In genomic region chr4:40268204-40268813, GRCm38 (mm10) we compare ENCODE assay signal across 8 mouse cellular contexts. TPM values are rescaled to one million over a fixed set of nuclear protein-coding genes. Genes with fewer than 3 reads are reported as not detected.
DNase-seq lines count a peak whose midpoint lies in the region; ATAC-seq and TF ChIP-seq lines count a peak whose summit lies in the region.

No protein-coding gene starts in this region.

- no peaks in the 10 kb centered on the region for H3K27me3 ChIP-seq in heart, embryonic 12.5 days (replicated peaks)
- no peaks in the 10 kb centered on the region for H3K27me3 ChIP-seq in kidney, postnatal 0 days (ENCODE audit: insufficient read depth, low read length)
- no peaks in the 10 kb centered on the region for H3K27me3 ChIP-seq in liver, embryonic 11.5 days (replicated peaks; ENCODE audit: control insufficient read depth, insufficient read depth, low read length)
- no peaks in the 10 kb centered on the region for H3K27me3 ChIP-seq in stomach, embryonic 14.5 days (ENCODE audit: control insufficient read depth, insufficient read depth, low read length)

- peak; percentile 77 for ATAC-seq in erythroblast, adult 5-6 weeks (replicated peaks; ENCODE audit: low FRiP score, poor library complexity, severe bottlenecking)
- ATAC-seq in heart, embryonic 12.5 days (ENCODE audit: insufficient number of reproducible peaks, low FRiP score): peak; percentile 87
- ATAC-seq in kidney, postnatal 0 days (replicated peaks; ENCODE audit: low FRiP score, low read depth): peak; percentile 75
- peak; percentile 72 for ATAC-seq in liver, embryonic 11.5 days (replicated peaks; ENCODE audit: low FRiP score)
- peak; percentile 82 for ATAC-seq in stomach, embryonic 14.5 days (ENCODE audit: insufficient number of reproducible peaks, insufficient read depth, low FRiP score, low read depth)

- H3K4me3 ChIP-seq in heart, embryonic 12.5 days: peak overlapping the region; percentile 72
- H3K4me3 ChIP-seq in kidney, postnatal 0 days (replicated peaks; ENCODE audit: low read depth, low read length): peak overlapping the region; percentile 73
- H3K4me3 ChIP-seq in liver, embryonic 11.5 days (ENCODE audit: low read depth, low read length): peak overlapping the region; percentile 89
- H3K4me3 ChIP-seq in stomach, embryonic 14.5 days (ENCODE audit: low read depth, low read length): peak overlapping the region; percentile 88

- peak overlapping the region; percentile 99 for H3K27ac ChIP-seq in heart, embryonic 12.5 days (ENCODE audit: poor library complexity, severe bottlenecking)
- peak overlapping the region; percentile 99 for H3K27ac ChIP-seq in kidney, postnatal 0 days
- H3K27ac ChIP-seq in liver, embryonic 11.5 days (ENCODE audit: low read depth, low read length): peak overlapping the region; percentile 98
- peak overlapping the region; percentile 98 for H3K27ac ChIP-seq in stomach, embryonic 14.5 days (ENCODE audit: low read length)

- peak; percentile 88 to 89 for DNase-seq in B cell, adult 2 months
- DNase-seq in brain, adult 2 months (ENCODE audit: low read depth, low spot score): peak; percentile 93
- peak; percentile 97 for DNase-seq in kidney, postnatal 0 days (ENCODE audit: low spot score)
- peak; percentile 91 for DNase-seq in liver, embryonic 11.5 days (ENCODE audit: low spot score)
- DNase-seq in naive thymus-derived CD4-positive, alpha-beta T cell, adult 2 months (ENCODE audit: low read depth): peak; percentile 91

- H3K9ac ChIP-seq in heart, embryonic 12.5 days: peak overlapping the region; percentile 97
- H3K9ac ChIP-seq in kidney, postnatal 0 days (ENCODE audit: low read depth, low read length): peak overlapping the region; percentile 78
- peak overlapping the region; percentile 94 for H3K9ac ChIP-seq in liver, embryonic 11.5 days (ENCODE audit: low read depth, low read length)
- peak overlapping the region; percentile 84 for H3K9ac ChIP-seq in stomach, embryonic 14.5 days (replicated peaks; ENCODE audit: low read depth, low read length)

- peaks cover 34% of the 10 kb centered on the region for H3K4me1 ChIP-seq in heart, embryonic 12.5 days (replicated peaks)
- H3K4me1 ChIP-seq in kidney, postnatal 0 days (replicated peaks; ENCODE audit: insufficient read depth, low read length): peaks cover 7% of the 10 kb centered on the region; the same call in 1 of the 2 replicates
- peaks cover 13% of the 10 kb centered on the region for H3K4me1 ChIP-seq in liver, embryonic 11.5 days (replicated peaks; ENCODE audit: control insufficient read depth, insufficient read depth, low read length)
- peaks cover 14% of the 10 kb centered on the region for H3K4me1 ChIP-seq in stomach, embryonic 14.5 days (ENCODE audit: control insufficient read depth, insufficient read depth, low read length)

- peak overlapping the region; percentile 97 for H3K4me2 ChIP-seq in heart, embryonic 12.5 days
- H3K4me2 ChIP-seq in kidney, postnatal 0 days (ENCODE audit: low read length): peak overlapping the region; percentile 77
- peak overlapping the region; percentile 96 for H3K4me2 ChIP-seq in liver, embryonic 11.5 days
- peak overlapping the region; percentile 91 for H3K4me2 ChIP-seq in stomach, embryonic 14.5 days (replicated peaks; ENCODE audit: low read depth, low read length)

- no peaks in the 10 kb centered on the region for H3K9me3 ChIP-seq in heart, embryonic 12.5 days (replicated peaks)
- no peaks in the 10 kb centered on the region for H3K9me3 ChIP-seq in kidney, postnatal 0 days (replicated peaks; ENCODE audit: low read length)
- H3K9me3 ChIP-seq in liver, embryonic 11.5 days (ENCODE audit: control insufficient read depth, low read length): no peaks in the 10 kb centered on the region
- no peaks in the 10 kb centered on the region for H3K9me3 ChIP-seq in stomach, embryonic 14.5 days (ENCODE audit: control insufficient read depth, low read depth, low read length)

- peak; percentile 60 for TF ChIP-seq CTCF in kidney, postnatal 0 days (IDR thresholded peaks at IDR 0.05; ENCODE audit: low read depth)

- peaks cover 28% of the 10 kb centered on the region for H3K36me3 ChIP-seq in heart, embryonic 12.5 days
- H3K36me3 ChIP-seq in kidney, postnatal 0 days (ENCODE audit: insufficient read depth, low read length): 0 out of 2 replicates have a peak, but pooled peaks cover 6% of the 10 kb centered on the region
- H3K36me3 ChIP-seq in liver, embryonic 11.5 days (ENCODE audit: control insufficient read depth, insufficient read depth, low read length): peaks cover 7% of the 10 kb centered on the region; the same call in 1 of the 2 replicates
- peaks cover 40% of the 10 kb centered on the region for H3K36me3 ChIP-seq in stomach, embryonic 14.5 days (ENCODE audit: control insufficient read depth, insufficient read depth, low read length)

- WGBS in heart, embryonic 12.5 days: 0% methylated on average over 49 of the region's 50 CpGs
- WGBS in kidney, postnatal 0 days: under 1% methylated on average over 48 of the region's 50 CpGs
- WGBS in liver, embryonic 11.5 days: under 1% methylated on average over 50 of the region's 50 CpGs
- under 1% methylated on average over 49 of the region's 50 CpGs for WGBS in stomach, embryonic 14.5 days

RNA-seq across cellular contexts. Expression of gene Smim27, which starts 1.1 kb away (rescaled TPM):
- 2.5 TPM in 1 of 2 replicates, not detected in the other for total RNA-seq in erythroblast, adult 5-6 weeks (2015; ENCODE audit: low replicate concordance)
- total RNA-seq in erythroblast, adult 5-6 weeks (2017; ENCODE audit: low replicate concordance): 4.2 and 4.4 TPM in 2 replicates
- 28.4 and 34.7 TPM in 2 replicates for polyA plus RNA-seq in heart, embryonic 12.5 days (2016; fragmentation: Nextera tagmentation; extraction: Ambion mirVana)
- polyA plus RNA-seq in kidney, postnatal 0 days (2015; fragmentation: Nextera tagmentation; extraction: Ambion mirVana): 54.9 and 62.9 TPM in 2 replicates
- 21.1 and 25.0 TPM in 2 replicates for polyA plus RNA-seq in liver, embryonic 11.5 days (2014; fragmentation: Nextera tagmentation; extraction: Ambion mirVana)
- 38.6 and 48.8 TPM in 2 replicates for polyA plus RNA-seq in stomach, embryonic 14.5 days (2014; fragmentation: Nextera tagmentation; extraction: Ambion mirVana)

RNA-seq across cellular contexts. Expression of gene Topors, which starts 1.3 kb away (rescaled TPM):
- 10.0 and 12.3 TPM in 2 replicates for total RNA-seq in erythroblast, adult 5-6 weeks (2015; ENCODE audit: low replicate concordance)
- 11.0 and 14.8 TPM in 2 replicates for total RNA-seq in erythroblast, adult 5-6 weeks (2017; ENCODE audit: low replicate concordance)
- 35.3 and 36.3 TPM in 2 replicates for polyA plus RNA-seq in heart, embryonic 12.5 days (2016; fragmentation: Nextera tagmentation; extraction: Ambion mirVana)
- 30.8 and 35.5 TPM in 2 replicates for polyA plus RNA-seq in kidney, postnatal 0 days (2015; fragmentation: Nextera tagmentation; extraction: Ambion mirVana)
- 38.4 and 38.5 TPM in 2 replicates for polyA plus RNA-seq in liver, embryonic 11.5 days (2014; fragmentation: Nextera tagmentation; extraction: Ambion mirVana)
- 40.6 and 43.7 TPM in 2 replicates for polyA plus RNA-seq in stomach, embryonic 14.5 days (2014; fragmentation: Nextera tagmentation; extraction: Ambion mirVana)

RNA-seq across cellular contexts. Expression of gene Ndufb6, which starts 10.9 kb away (rescaled TPM):
- 24.5 and 32.1 TPM in 2 replicates for total RNA-seq in erythroblast, adult 5-6 weeks (2015; ENCODE audit: low replicate concordance)
- total RNA-seq in erythroblast, adult 5-6 weeks (2017; ENCODE audit: low replicate concordance): 5.6 and 31.8 TPM in 2 replicates
- polyA plus RNA-seq in heart, embryonic 12.5 days (2016; fragmentation: Nextera tagmentation; extraction: Ambion mirVana): 457 and 461 TPM in 2 replicates
- polyA plus RNA-seq in kidney, postnatal 0 days (2015; fragmentation: Nextera tagmentation; extraction: Ambion mirVana): 524 and 542 TPM in 2 replicates
- 292 and 305 TPM in 2 replicates for polyA plus RNA-seq in liver, embryonic 11.5 days (2014; fragmentation: Nextera tagmentation; extraction: Ambion mirVana)
- polyA plus RNA-seq in stomach, embryonic 14.5 days (2014; fragmentation: Nextera tagmentation; extraction: Ambion mirVana): 294 and 304 TPM in 2 replicates

RNA-seq across cellular contexts. Expression of gene Ddx58, which starts 28.7 kb away (rescaled TPM):
- 13.8 and 18.6 TPM in 2 replicates for total RNA-seq in erythroblast, adult 5-6 weeks (2015; ENCODE audit: low replicate concordance)
- total RNA-seq in erythroblast, adult 5-6 weeks (2017; ENCODE audit: low replicate concordance): 7.4 and 10.6 TPM in 2 replicates
- polyA plus RNA-seq in heart, embryonic 12.5 days (2016; fragmentation: Nextera tagmentation; extraction: Ambion mirVana): 8.1 and 8.7 TPM in 2 replicates
- polyA plus RNA-seq in kidney, postnatal 0 days (2015; fragmentation: Nextera tagmentation; extraction: Ambion mirVana): 11.9 and 14.0 TPM in 2 replicates
- polyA plus RNA-seq in liver, embryonic 11.5 days (2014; fragmentation: Nextera tagmentation; extraction: Ambion mirVana): 2.5 and 2.9 TPM in 2 replicates
- polyA plus RNA-seq in stomach, embryonic 14.5 days (2014; fragmentation: Nextera tagmentation; extraction: Ambion mirVana): 16.7 and 17.1 TPM in 2 replicates

Comparison
In these comparisons a context has a peak if more than half of its experiments do, and no peak if none do; other contexts are left out.
1. Peak in every context shown above with its lines: DNase-seq, ATAC-seq, H3K4me3 ChIP-seq and H3K27ac ChIP-seq.